Mouse (Mus musculus) midbrain, embryonic 15.5 days (tissue): ENCODE measurements around the gene Wscd2. TPM values are rescaled to one million over a fixed set of nuclear protein-coding genes. Genes with fewer than 3 reads are reported as not detected.

ENCODE experiments used
- ATAC-seq: fragments of 200-750 bp; cut with Nextera tagmentation; replicated peaks from 2 replicates; pipeline ENCODE4 v1.8.0; 2017; ENCODE audit warnings: moderate TSS enrichment
- H3K27ac ChIP-seq: fragments of 300-500 bp; sonication (generic); 2 replicates; pipeline ENCODE4 v1.5.1; 2015; ENCODE audit warnings: mild to moderate bottlenecking, inconsistent platforms
- H3K27me3 ChIP-seq: fragments of 300-500 bp; sonication (generic); replicated peaks from 2 replicates; pipeline ENCODE4 v1.6.1; 2015; ENCODE audit warnings: inconsistent platforms
- H3K36me3 ChIP-seq: fragments of 300-500 bp; sonication (generic); replicated peaks from 2 replicates; pipeline ENCODE4 v1.6.1; 2015; ENCODE audit warnings: inconsistent platforms
- H3K4me1 ChIP-seq: fragments of 300-500 bp; sonication (generic); 2 replicates; pipeline ENCODE4 v1.6.1; 2015; ENCODE audit warnings: inconsistent platforms
- H3K4me2 ChIP-seq: fragments of 300-500 bp; sonication (generic); 2 replicates; pipeline ENCODE4 v1.6.1; 2015; ENCODE audit warnings: inconsistent platforms, mild to moderate bottlenecking, moderate library complexity
- H3K4me3 ChIP-seq: fragments of 300-500 bp; sonication (generic); 2 replicates; pipeline ENCODE4 v1.5.1; 2015; ENCODE audit warnings: mild to moderate bottlenecking, inconsistent platforms
- H3K9ac ChIP-seq: fragments of 300-500 bp; sonication (generic); 2 replicates; pipeline ENCODE4 v1.6.1; 2015; ENCODE audit warnings: mild to moderate bottlenecking, inconsistent platforms
- H3K9me3 ChIP-seq: fragments of 300-500 bp; sonication (generic); 2 replicates; pipeline ENCODE4 v1.6.1; 2016; ENCODE audit warnings: inconsistent platforms
- WGBS: fragments of 180-500 bp; shearing (Covaris S2); methylation state at CpG from one replicate; pipeline ENCODE4 v1.1.7; 2015; ENCODE audit warnings: mixed read lengths; 5-methylcytosine and 5-hydroxymethylcytosine counted together
- polyA plus RNA-seq: library from polyadenylated mRNA; unstranded; fragments of >200 nt; fragmentation: Nextera tagmentation; extraction: Ambion mirVana; gene quantifications from 2 replicates; pipeline ENCODE4 v1.2.1, GENCODE M21; 2015

The Wscd2 gene
- polyA plus RNA-seq, 1 experiment from 2014 or later, result 16.0 TPM

DNA sequence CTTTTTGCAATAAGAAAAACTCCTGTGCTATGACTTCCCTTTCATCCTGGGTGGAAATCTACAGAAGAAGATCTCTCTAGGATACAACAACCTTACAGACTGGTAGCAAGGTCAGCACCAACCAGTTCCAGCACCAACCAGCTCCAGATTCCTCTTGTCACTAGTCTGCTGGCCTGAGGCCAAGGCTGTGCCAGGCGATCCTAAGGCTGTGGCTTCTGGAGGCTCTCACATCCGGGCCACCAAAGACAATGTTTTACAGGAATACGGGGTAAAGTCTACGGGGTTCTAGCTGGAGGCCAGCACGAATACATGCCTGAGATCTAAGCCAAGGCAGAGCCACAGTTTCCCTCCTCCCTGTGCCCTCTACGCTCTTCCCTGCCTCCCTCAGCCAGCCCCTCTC lies 25.4 kb upstream of the Wscd2 start:
- WGBS, result 81% methylated on average over 6 of the region's 6 CpGs
- ATAC-seq, result no peak
- no peaks in the 10 kb centered on the region for H3K36me3 ChIP-seq
- peaks cover 65% of the 10 kb centered on the region for H3K4me1 ChIP-seq
- no peak overlapping the region for H3K4me2 ChIP-seq
- no peaks in the 10 kb centered on the region for H3K27me3 ChIP-seq
- 0 out of 2 replicates have a peak overlapping the region, but pooled peaks have one; percentile 21 for H3K27ac ChIP-seq
- H3K9ac ChIP-seq, result no peak overlapping the region
- no peaks in the 10 kb centered on the region for H3K9me3 ChIP-seq
- no peak overlapping the region for H3K4me3 ChIP-seq

DNA sequence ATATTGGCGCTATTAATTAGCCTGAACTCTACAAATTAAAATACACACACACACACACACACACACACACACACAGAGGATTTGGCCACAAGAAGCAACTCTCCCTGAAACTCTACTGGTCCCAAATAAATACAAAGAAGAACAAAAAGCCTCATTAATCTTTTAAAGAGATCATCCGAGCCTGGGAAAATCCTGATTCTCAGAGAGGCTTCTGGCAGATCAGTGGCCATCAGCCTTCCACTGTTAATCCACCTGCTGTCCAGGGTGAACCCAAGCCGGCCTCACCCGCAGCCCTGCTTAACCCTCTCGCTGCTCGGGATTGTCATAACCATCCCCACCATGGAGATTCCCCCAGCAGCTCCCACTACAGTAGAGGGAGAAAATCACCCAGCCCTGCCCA lies 23.6 kb upstream of the Wscd2 start:
- WGBS, result 22% methylated on average over 6 of the region's 6 CpGs
- H3K4me1 ChIP-seq, result peaks cover 50% of the 10 kb centered on the region
- H3K36me3 ChIP-seq, result no peaks in the 10 kb centered on the region
- no peaks in the 10 kb centered on the region for H3K9me3 ChIP-seq
- ATAC-seq, result no peak
- no peak overlapping the region for H3K27ac ChIP-seq
- no peak overlapping the region for H3K9ac ChIP-seq
- H3K27me3 ChIP-seq, result no peaks in the 10 kb centered on the region
- H3K4me2 ChIP-seq, result no peak overlapping the region
- H3K4me3 ChIP-seq, result no peak overlapping the region

DNA sequence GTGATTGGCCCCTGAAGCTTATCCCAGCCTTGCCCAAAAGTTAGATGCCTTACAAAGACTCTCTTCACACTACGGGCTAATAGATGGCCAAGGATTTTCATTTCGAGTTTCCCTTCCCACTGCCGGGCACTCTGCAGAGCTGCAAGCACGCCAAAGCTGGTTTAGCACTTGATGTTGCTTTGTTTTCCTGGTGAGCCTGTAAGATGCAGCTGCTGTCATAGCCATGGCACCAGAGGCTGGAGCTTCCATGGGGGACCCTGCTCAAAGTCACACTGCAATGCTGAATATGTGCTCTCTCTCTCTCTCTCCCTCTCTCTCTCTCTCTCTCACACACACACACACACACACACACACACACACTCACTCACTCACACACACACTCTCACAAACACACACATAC lies 23.1 kb upstream of the Wscd2 start:
- Histone ChIP-seq H3K4me2 (no peak overlapping the region), H3K36me3 (no peaks in the 10 kb centered on the region), H3K27ac (peak overlapping the region; percentile 22), H3K4me1 (peaks cover 45% of the 10 kb centered on the region), H3K9me3 (no peaks in the 10 kb centered on the region), H3K4me3 (no peak overlapping the region), H3K27me3 (no peaks in the 10 kb centered on the region), H3K9ac (no peak overlapping the region)
- no peak for ATAC-seq
- 12% methylated on average over 4 of the region's 4 CpGs for WGBS

DNA sequence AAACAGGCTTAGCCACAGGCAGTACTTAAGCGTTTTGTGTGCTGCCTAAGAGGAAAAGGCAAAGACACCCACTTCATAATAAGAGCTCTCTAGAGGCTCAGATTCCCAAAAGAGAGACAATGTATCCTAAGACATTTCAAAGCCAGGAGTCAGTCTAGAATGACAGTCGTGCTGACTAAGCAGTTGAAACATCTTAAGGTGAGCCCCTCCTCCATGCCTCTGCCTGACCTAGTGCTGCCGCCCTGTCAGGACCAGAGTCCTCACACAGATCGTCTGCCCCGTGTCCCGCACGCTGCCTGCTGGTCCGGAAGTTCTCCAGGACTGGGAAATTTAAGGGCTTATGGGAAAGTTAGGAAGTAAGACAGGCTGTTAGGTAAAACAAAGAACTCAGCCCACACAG lies 22.4 kb upstream of the Wscd2 start:
- Histone ChIP-seq H3K4me2 (no peak overlapping the region), H3K27me3 (no peaks in the 10 kb centered on the region), H3K36me3 (no peaks in the 10 kb centered on the region), H3K4me3 (no peak overlapping the region), H3K9me3 (no peaks in the 10 kb centered on the region), H3K9ac (no peak overlapping the region; the same call in 1 of the 2 replicates), H3K4me1 (peaks cover 38% of the 10 kb centered on the region), H3K27ac (peak overlapping the region; percentile 22; the same call in 1 of the 2 replicates)
- 4% methylated on average over 8 of the region's 8 CpGs for WGBS
- ATAC-seq, result no peak

DNA sequence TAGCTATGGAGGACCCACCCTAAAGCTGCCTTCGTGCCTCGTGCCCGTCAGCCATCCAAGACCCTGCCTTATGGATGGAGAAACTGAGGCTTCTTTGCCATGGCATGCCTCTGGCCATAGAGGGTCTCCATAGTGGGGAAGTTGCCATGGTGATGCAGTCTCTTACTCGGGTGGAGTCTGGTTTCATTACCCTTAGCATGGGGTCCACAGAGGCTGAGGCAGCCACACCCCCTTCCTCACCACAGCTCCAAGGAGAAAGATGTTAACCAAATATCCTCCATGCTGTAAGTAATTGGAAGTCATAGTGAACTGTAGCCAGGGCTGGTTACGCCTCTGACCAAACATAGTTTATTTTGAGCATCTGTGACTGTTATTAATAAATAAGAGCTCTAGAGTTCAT lies 21.5 kb upstream of the Wscd2 start:
- ATAC-seq, result no peak
- peaks cover 32% of the 10 kb centered on the region for H3K4me1 ChIP-seq

DNA sequence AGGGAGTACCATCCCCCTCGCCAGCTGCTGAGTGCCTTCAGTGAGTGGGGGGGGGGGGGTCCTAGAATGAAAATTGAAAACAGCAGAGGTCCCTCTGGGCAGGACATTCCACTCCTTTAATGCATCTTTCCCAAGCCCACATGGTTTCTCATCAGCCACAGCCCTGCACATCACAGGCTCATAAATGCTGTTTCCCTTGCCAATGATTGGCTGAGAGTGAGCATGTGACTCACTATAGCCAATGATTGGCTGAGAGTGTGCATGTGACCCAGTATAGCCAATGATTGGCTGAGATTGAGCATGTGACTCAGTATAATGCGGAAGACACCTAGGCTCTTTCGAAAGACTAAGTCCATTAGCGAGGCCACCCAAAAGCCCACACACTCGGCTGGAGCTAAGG lies 20.9 kb upstream of the Wscd2 start:
- WGBS, result 91% methylated on average over 5 of the region's 5 CpGs
- H3K4me2 ChIP-seq, result no peak overlapping the region
- no peak for ATAC-seq
- no peak overlapping the region for H3K4me3 ChIP-seq
- H3K27ac ChIP-seq, result no peak overlapping the region
- no peaks in the 10 kb centered on the region for H3K36me3 ChIP-seq
- H3K9ac ChIP-seq, result no peak overlapping the region
- H3K4me1 ChIP-seq, result peaks cover 29% of the 10 kb centered on the region
- H3K27me3 ChIP-seq, result no peaks in the 10 kb centered on the region
- H3K9me3 ChIP-seq, result no peaks in the 10 kb centered on the region

More for the DNA sequence above, 21.5 kb upstream of the Wscd2 start:
- Histone ChIP-seq H3K4me3 (no peak overlapping the region), H3K9me3 (no peaks in the 10 kb centered on the region), H3K27me3 (no peaks in the 10 kb centered on the region), H3K4me2 (no peak overlapping the region), H3K9ac (no peak overlapping the region), H3K27ac (no peak overlapping the region), H3K36me3 (no peaks in the 10 kb centered on the region)
- 60% methylated on average over 5 of the region's 5 CpGs for WGBS

DNA sequence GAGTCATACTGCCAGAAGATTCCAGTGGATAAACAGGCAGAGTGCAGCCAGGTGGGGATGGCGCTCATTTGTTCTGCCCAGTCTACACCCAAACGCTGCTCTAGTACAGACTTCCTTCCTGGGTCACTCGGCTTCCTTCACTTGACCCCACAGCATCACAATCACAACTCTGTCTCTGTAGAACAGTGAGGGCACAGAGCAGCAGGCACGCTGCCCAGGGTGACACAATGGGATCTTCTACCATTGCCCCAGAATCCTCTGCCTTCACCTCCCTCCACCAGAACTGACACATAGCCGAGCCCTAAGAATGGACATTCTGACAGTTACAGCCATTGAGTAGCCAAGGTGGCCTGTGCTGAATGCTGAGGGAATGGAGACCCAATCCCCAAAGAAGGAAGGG lies 20.3 kb upstream of the Wscd2 start:
- Histone ChIP-seq H3K9ac (no peak overlapping the region), H3K4me1 (peaks cover 27% of the 10 kb centered on the region), H3K27ac (no peak overlapping the region)

DNA sequence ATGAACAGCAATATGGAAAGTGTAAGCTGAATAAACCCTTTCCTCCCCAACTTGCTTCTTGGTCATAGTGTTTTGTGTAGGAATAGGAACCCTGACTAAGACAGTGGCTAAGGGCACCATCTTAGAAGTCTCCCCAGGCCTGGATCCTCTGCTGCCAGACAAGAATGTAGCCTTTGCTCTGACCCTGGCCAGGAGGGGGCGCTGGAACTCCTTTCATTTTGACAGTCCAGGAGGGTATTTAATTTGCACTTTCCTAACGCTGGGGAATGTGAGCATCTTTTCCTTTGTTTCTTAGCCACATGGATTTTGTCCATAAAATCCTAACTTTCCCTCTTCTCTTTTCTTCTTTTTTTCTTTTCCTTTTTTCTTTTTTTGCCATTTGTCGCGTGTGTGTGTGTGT lies 18.7 kb upstream of the Wscd2 start:
- peaks cover 26% of the 10 kb centered on the region for H3K4me1 ChIP-seq
- no peak overlapping the region for H3K9ac ChIP-seq
- WGBS, result 46% methylated on average over 4 of the region's 4 CpGs
- no peak for ATAC-seq
- H3K27ac ChIP-seq, result no peak overlapping the region
- no peaks in the 10 kb centered on the region for H3K36me3 ChIP-seq
- no peak overlapping the region for H3K4me2 ChIP-seq
- no peak overlapping the region for H3K4me3 ChIP-seq
- H3K9me3 ChIP-seq, result no peaks in the 10 kb centered on the region
- no peaks in the 10 kb centered on the region for H3K27me3 ChIP-seq

More for the DNA sequence above, 20.3 kb upstream of the Wscd2 start:
- Histone ChIP-seq H3K4me2 (no peak overlapping the region), H3K4me3 (no peak overlapping the region), H3K27me3 (no peaks in the 10 kb centered on the region), H3K36me3 (no peaks in the 10 kb centered on the region), H3K9me3 (no peaks in the 10 kb centered on the region)
- ATAC-seq, result no peak
- WGBS, result 89% methylated on average over 5 of the region's 5 CpGs

DNA sequence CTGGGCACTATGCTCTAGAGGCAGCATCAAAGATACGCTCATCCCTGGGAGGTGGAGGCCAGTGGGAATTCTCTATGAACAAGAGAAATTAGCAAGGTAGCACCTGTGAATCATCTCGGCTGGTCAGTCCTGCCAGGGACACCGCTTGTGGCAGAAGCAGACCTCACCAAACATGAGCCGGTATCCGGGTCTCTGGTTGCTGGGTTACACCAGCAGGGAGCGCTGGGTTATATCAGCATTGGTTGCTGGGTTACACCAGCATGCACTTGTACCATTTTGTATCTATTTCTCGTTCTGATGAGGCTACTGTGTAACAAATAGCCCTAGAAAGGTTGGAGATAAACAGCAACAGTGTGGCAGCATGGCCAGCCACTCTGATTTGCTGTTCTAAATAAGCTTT lies 17.8 kb upstream of the Wscd2 start:
- Histone ChIP-seq H3K27ac (no peak overlapping the region), H3K4me3 (no peak overlapping the region), H3K36me3 (no peaks in the 10 kb centered on the region), H3K4me1 (peaks cover 17% of the 10 kb centered on the region), H3K9me3 (no peaks in the 10 kb centered on the region), H3K27me3 (no peaks in the 10 kb centered on the region), H3K9ac (no peak overlapping the region), H3K4me2 (no peak overlapping the region)
- no peak for ATAC-seq
- WGBS, result 55% methylated on average over 7 of the region's 7 CpGs

DNA sequence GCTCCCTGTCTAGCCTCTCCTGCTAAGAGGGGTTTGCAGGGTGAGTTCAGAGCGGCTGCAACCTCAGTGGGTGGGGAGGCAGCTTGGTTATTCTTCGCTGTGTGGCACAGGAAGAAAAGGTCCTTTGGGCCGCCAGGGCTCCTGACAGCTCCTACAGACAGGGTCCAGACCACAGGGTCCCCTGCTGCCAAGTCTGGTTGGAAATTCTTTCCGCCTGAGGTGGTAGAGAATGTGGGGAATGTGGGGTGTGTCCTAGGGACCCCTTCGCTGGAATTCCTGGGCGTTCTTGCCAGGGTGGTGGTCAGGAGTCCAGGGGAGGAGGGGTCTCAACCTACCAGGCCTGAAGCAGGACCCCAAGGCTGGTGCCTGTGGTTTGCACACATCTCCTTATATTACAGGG lies 13.3 kb upstream of the Wscd2 start:
- no peak overlapping the region for H3K9ac ChIP-seq
- no peaks in the 10 kb centered on the region for H3K9me3 ChIP-seq
- no peak overlapping the region for H3K27ac ChIP-seq

DNA sequence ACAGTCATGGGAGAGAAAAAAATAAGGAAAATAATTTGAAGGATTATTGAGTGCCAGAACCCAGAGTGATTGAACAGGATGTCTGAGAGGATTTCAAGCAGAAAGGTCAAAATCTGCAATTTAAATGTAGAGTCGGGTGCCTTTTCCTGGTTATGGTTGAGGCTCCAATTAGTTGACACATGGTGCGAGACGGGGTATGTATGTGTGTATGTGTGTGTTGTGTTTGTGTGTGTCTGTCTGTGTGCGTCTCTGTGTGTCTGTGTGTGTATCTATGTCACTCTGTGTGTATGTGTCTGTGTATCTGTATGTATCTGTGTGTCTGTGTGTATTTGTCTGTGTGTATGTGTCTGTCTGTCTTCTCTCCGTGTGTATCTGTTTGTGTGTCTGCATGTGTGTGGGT lies 11.1 kb upstream of the Wscd2 start:
- WGBS, result 41% methylated on average over 5 of the region's 5 CpGs
- H3K27ac ChIP-seq, result 0 out of 2 replicates have a peak overlapping the region, but pooled peaks have one; percentile 24
- H3K4me3 ChIP-seq, result no peak overlapping the region
- no peaks in the 10 kb centered on the region for H3K9me3 ChIP-seq
- ATAC-seq, result no peak
- H3K27me3 ChIP-seq, result no peaks in the 10 kb centered on the region
- no peak overlapping the region for H3K4me2 ChIP-seq
- H3K36me3 ChIP-seq, result no peaks in the 10 kb centered on the region
- H3K4me1 ChIP-seq, result peaks cover 6% of the 10 kb centered on the region; the same call in 1 of the 2 replicates
- H3K9ac ChIP-seq, result no peak overlapping the region

More for the DNA sequence above, 13.3 kb upstream of the Wscd2 start:
- no peak for ATAC-seq
- H3K4me3 ChIP-seq, result no peak overlapping the region
- no peaks in the 10 kb centered on the region for H3K36me3 ChIP-seq
- WGBS, result 39% methylated on average over 6 of the region's 6 CpGs
- no peaks in the 10 kb centered on the region for H3K27me3 ChIP-seq
- peaks cover 6% of the 10 kb centered on the region; the same call in 1 of the 2 replicates for H3K4me1 ChIP-seq
- H3K4me2 ChIP-seq, result no peak overlapping the region

DNA sequence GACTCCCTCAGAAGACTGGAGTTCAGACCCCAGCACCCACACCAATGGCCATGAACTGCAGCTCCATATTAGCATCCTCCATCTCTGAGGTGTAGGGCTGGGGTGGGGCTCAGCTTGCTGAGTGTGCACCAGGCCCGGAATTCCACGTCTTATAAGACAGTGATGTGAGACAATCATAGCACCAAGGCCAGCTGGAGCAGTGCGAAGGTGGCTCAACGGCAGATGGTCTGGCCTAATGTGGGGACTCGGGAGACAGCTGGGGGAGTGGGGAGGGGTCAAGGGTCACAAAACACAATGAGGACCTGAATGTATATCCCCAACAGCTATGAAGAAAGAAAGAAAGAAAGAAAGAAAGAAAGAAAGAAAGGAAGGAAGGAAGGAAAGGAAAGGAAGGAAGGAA lies 9.7 kb upstream of the Wscd2 start:
- Histone ChIP-seq H3K9ac (no peak overlapping the region), H3K27ac (no peak overlapping the region)

DNA sequence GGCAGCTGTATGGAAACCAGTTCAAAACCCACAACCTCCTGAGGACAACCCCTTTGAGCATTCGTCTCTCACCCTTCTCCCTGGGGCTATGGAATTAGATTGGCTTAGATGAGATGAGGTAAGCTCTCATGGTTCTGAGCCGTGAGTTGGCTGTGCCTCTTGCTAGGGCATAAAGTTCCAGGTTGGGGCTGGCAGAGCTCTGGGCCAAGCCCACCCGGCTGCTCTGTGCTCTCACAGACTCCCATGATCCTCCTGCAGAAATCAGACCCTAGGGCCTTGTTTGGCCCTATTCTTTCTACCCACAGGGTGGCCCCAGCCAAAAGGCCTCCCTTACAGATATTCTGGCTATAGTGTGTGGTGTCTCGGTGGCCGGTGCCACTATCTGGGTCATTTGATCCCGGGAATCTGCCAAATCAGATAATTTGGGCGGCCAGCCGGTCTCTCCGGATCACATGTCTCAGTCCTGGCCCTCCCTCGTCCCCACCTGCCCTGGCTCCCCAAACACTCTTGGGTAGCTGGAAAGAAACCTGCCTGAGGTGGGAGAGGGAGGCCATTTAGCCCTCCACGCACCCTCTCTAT lies 4.5 kb upstream of the Wscd2 start:
- no peaks in the 10 kb centered on the region; the same call in 1 of the 2 replicates for H3K27me3 ChIP-seq
- no peaks in the 10 kb centered on the region for H3K9me3 ChIP-seq
- no peak overlapping the region for H3K9ac ChIP-seq
- no peak overlapping the region for H3K4me3 ChIP-seq
- WGBS, result 87% methylated on average over 11 of the region's 11 CpGs
- ATAC-seq, result no peak
- no peak overlapping the region for H3K27ac ChIP-seq
- H3K36me3 ChIP-seq, result no peaks in the 10 kb centered on the region
- no peaks in the 10 kb centered on the region; the same call in 1 of the 2 replicates for H3K4me1 ChIP-seq
- H3K4me2 ChIP-seq, result no peak overlapping the region

More for the DNA sequence above, 9.7 kb upstream of the Wscd2 start:
- H3K4me2 ChIP-seq, result no peak overlapping the region
- H3K4me3 ChIP-seq, result no peak overlapping the region
- H3K36me3 ChIP-seq, result no peaks in the 10 kb centered on the region
- no peaks in the 10 kb centered on the region for H3K9me3 ChIP-seq
- no peak for ATAC-seq
- H3K27me3 ChIP-seq, result no peaks in the 10 kb centered on the region
- 32% methylated on average over 5 of the region's 5 CpGs for WGBS
- H3K4me1 ChIP-seq, result peaks cover 6% of the 10 kb centered on the region; the same call in 1 of the 2 replicates
